Mouse (Mus musculus) adrenal gland, postnatal 25 days (tissue): ENCODE measurements around the gene Lcn6. TPM values are rescaled to one million over a fixed set of nuclear protein-coding genes. Genes with fewer than 3 reads are reported as not detected.
A peak's percentile ranks its signal among the peaks of the same experiment; 100 is the strongest.
"Not testable (repeated sequence)": the region's sequence is repeated elsewhere in the genome, so short reads cannot be mapped to it uniquely, and the experiment has no call there.

Experiments used
- DNase-seq: peaks from one replicate; pipeline ENCODE4 v3.0.0; 2021; ENCODE audit warnings: mixed read lengths
- total RNA-seq: library from RNA; stranded (reverse); gene quantifications from 2 replicates; pipeline ENCODE4 v1.2.3, GENCODE M21; 2021

Lcn6 gene
- total RNA-seq, 1 experiment from 2014 or later: not detected

GRCm38 (mm10) chr2:25703706-25704105 lies 27.1 kb downstream of the Lcn6 start:
- DNase-seq: no peak

- DNase-seq: peak; percentile 80
These were observed 30.3 kb downstream of the Lcn6 start, which contains the start of gene Bmyc for GRCm38 (mm10) chr2:25706643-25707481. Bmyc (plus strand) TSS chr2:25706739.

DNA sequence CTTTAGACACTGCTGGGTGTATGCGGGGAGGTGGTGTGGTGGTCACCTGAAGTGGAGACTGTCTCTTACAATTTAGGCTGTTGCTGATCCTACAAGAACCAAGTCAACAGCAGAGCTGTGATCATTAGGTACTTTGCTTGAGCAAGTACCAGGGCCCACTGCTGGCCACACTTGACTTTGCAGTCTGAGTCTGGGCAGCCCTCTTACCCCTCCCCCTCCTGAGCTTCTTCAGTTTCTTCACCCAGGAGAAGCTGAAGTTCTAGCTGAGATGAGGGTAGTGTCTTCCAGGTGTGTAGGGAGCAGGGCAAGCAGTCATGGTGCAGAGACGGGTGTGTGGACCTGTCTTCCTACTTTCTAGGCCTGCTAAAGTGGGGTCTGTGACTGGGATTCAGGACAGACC lies 31.5 kb downstream of the Lcn6 start:
- no peak for DNase-seq

GRCm38 (mm10) chr2:25709056-25709455 lies 32.5 kb downstream of the Lcn6 start:
- not testable (repeated sequence) for DNase-seq

GRCm38 (mm10) chr2:25709791-25710190 lies 33.2 kb downstream of the Lcn6 start:
- not testable (repeated sequence) for DNase-seq

- DNase-seq: not testable (repeated sequence)
These were observed 35.1 kb downstream of the Lcn6 start for GRCm38 (mm10) chr2:25711641-25712040.

DNA sequence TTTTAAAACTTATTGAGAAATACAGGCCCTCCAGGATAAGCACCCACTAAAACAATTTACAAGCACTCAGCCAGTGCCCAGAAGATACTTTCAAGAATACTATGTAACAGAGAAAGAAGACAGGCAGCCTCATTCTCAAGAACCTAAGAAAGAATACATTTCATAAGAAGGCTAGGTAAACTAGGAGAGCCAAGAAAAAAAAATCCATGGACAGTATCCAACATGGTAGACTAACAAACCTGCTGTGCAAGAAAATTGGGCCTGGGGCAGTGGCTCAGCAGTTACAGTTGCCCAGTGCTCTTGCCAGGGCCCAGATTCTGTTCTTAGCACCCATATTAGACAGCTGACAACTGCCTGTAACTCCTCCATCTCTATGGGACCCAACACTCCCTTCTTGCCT lies 40.6 kb downstream of the Lcn6 start:
- no peak for DNase-seq

Other genes starting within 250 kb of the Lcn6 start
- gene Abca2, start 248.1 kb upstream of the Lcn6 start, total RNA-seq: 24.9 and 40.5 TPM in 2 replicates
- gene Clic3, start 219.9 kb upstream of the Lcn6 start, total RNA-seq: not detected in 2 replicates
- gene Paxx, start 215.7 kb upstream of the Lcn6 start, total RNA-seq: 32.6 and 41.0 TPM in 2 replicates
- gene Ptgds, start 206.7 kb upstream of the Lcn6 start, total RNA-seq: 3.6 and 3.8 TPM in 2 replicates
- gene Lcn12, start 182.9 kb upstream of the Lcn6 start, total RNA-seq: not detected in 2 replicates
- gene Fbxw5, start 176.0 kb upstream of the Lcn6 start, total RNA-seq: 99.9 and 103 TPM in 2 replicates
- 1.7 and 3.3 TPM in 2 replicates for gene C8g, start 175.1 kb upstream of the Lcn6 start, total RNA-seq
- gene Traf2, start 129.8 kb upstream of the Lcn6 start, total RNA-seq: 29.2 and 30.2 TPM in 2 replicates
- 270 and 317 TPM in 2 replicates for gene Edf1, start 118.9 kb upstream of the Lcn6 start, total RNA-seq
- 4.6 and 17.3 TPM in 2 replicates for gene Mamdc4, start 101.9 kb upstream of the Lcn6 start, total RNA-seq
- gene Phpt1, start 101.6 kb upstream of the Lcn6 start, total RNA-seq: 42.8 and 60.5 TPM in 2 replicates
- 1.6 and 2.6 TPM in 2 replicates for gene Ajm1, start 95.0 kb upstream of the Lcn6 start, total RNA-seq
- gene Rabl6, start 68.3 kb upstream of the Lcn6 start, total RNA-seq: 108 and 118 TPM in 2 replicates
- gene Ccdc183, start 59.1 kb upstream of the Lcn6 start, total RNA-seq: not detected in 2 replicates
- 28.8 and 36.9 TPM in 2 replicates for gene Tmem141, start 54.8 kb upstream of the Lcn6 start, total RNA-seq
- 2.6 and 2.7 TPM in 2 replicates for gene Fcna, start 48.8 kb upstream of the Lcn6 start, total RNA-seq
- gene Lcn8, start 23.7 kb upstream of the Lcn6 start, total RNA-seq: not detected in 2 replicates
- gene Lcn5, start 18.8 kb upstream of the Lcn6 start, total RNA-seq: not detected in 2 replicates
- gene Lcn10, start 5.9 kb downstream of the Lcn6 start, total RNA-seq: not detected in 2 replicates
- 0.61 TPM in 1 of 2 replicates, not detected in the other for gene Obp2a, start 23.3 kb downstream of the Lcn6 start, total RNA-seq
- gene Bmyc, start 30.0 kb downstream of the Lcn6 start, total RNA-seq: 45.0 and 47.9 TPM in 2 replicates
- not detected in 2 replicates for gene Obp2b, start 60.2 kb downstream of the Lcn6 start, total RNA-seq
- gene Lcn3, start 88.8 kb downstream of the Lcn6 start, total RNA-seq: not detected in 2 replicates
- gene Lcn11, start 100.2 kb downstream of the Lcn6 start, total RNA-seq: not detected in 2 replicates
- gene Gm13539, start 105.5 kb downstream of the Lcn6 start, total RNA-seq: not detected in 2 replicates
- gene Glt6d1, start 139.1 kb downstream of the Lcn6 start, total RNA-seq: not detected in 2 replicates
- gene Lcn9, start 146.4 kb downstream of the Lcn6 start, total RNA-seq: not detected in 2 replicates
- not detected in 2 replicates for gene Sohlh1, start 170.5 kb downstream of the Lcn6 start, total RNA-seq
- 2.7 and 5.2 TPM in 2 replicates for gene Kcnt1, start 186.9 kb downstream of the Lcn6 start, total RNA-seq